Mouse (Mus musculus) C2C12 (cell line): Measurements from ENCODE around the gene Ear10.
"Not testable (repeated sequence)": the region's sequence is repeated elsewhere in the genome, so short reads cannot be mapped to it uniquely, and the experiment has no call there.

Source experiments
- CTCF ChIP-seq: IDR thresholded peaks from one replicate; pipeline ENCODE4 v1.5.1; 2011; ENCODE audit not compliant: control insufficient read depth, insufficient read depth, insufficient read length
- FOSL1 ChIP-seq: IDR thresholded peaks from one replicate; pipeline ENCODE4 v1.8.0; 2011; ENCODE audit warnings: mild to moderate bottlenecking, low read length; ENCODE audit not compliant: poor library complexity, insufficient read depth, severe bottlenecking
- USF1 ChIP-seq: IDR thresholded peaks from one replicate; pipeline ENCODE4 v1.6.1; 2011; ENCODE audit warnings: low read depth, mild to moderate bottlenecking, control low read depth, moderate library complexity

GRCm38 (mm10) chr14:43955074-43955473, 31.7 kb upstream of the Ear10 start:
- TF ChIP-seq CTCF, USF1, FOSL1: not testable (repeated sequence)
